Mouse (Mus musculus) liver, adult 2 months (tissue): ENCODE data around the gene Pgf. TPM values are rescaled to one million over a fixed set of nuclear protein-coding genes. Genes with fewer than 3 reads are reported as not detected.

ENCODE experiments used
- DNase-seq: peaks from one replicate; pipeline ENCODE4 v3.0.0-alpha.2; 2011; ENCODE audit warnings: low read depth, low spot score; ENCODE audit errors: extremely low read depth
- H3K27ac ChIP-seq: fragments of 200-500 bp; replicated peaks from 2 replicates; pipeline ENCODE4 v1.5.1; 2012; ENCODE audit warnings: low read depth, mild to moderate bottlenecking, control low read depth, inconsistent platforms, low read length; ENCODE audit not compliant: insufficient read depth
- H3K27me3 ChIP-seq: fragments of 200-500 bp; 2 replicates; pipeline ENCODE4 v1.6.1; 2012; ENCODE audit warnings: mild to moderate bottlenecking, moderate library complexity, low read length, inconsistent platforms; ENCODE audit not compliant: control insufficient read depth, insufficient read depth
- H3K36me3 ChIP-seq: fragments of 200-500 bp; 2 replicates; pipeline ENCODE4 v1.6.1; 2012; ENCODE audit warnings: low read length, inconsistent platforms; ENCODE audit not compliant: control insufficient read depth, insufficient read depth
- H3K4me1 ChIP-seq: fragments of 200-500 bp; 2 replicates; pipeline ENCODE4 v1.6.1; 2011; ENCODE audit warnings: low read length; ENCODE audit not compliant: control insufficient read depth, insufficient read depth
- H3K4me3 ChIP-seq: fragments of 200-500 bp; 2 replicates; pipeline ENCODE4 v1.5.1; 2011; ENCODE audit warnings: low read depth, mild to moderate bottlenecking, control low read depth, low read length, moderate library complexity; ENCODE audit not compliant: insufficient read depth
- H3K79me2 ChIP-seq: fragments of 200-500 bp; 2 replicates; pipeline ENCODE4 v1.6.1; 2012; ENCODE audit warnings: inconsistent platforms, mild to moderate bottlenecking, low read length, moderate library complexity; ENCODE audit not compliant: control insufficient read depth, insufficient read depth
- H3K9ac ChIP-seq: fragments of 200-500 bp; 2 replicates; pipeline ENCODE4 v1.6.1; 2012; ENCODE audit warnings: low read depth, mild to moderate bottlenecking, control low read depth, inconsistent platforms, low read length
- CTCF ChIP-seq: fragments of 200-500 bp; IDR thresholded peaks from 2 replicates; pipeline ENCODE4 v1.5.1; 2011; ENCODE audit warnings: low read depth, low read length, control low read depth
- POLR2A ChIP-seq: fragments of 200-500 bp; IDR thresholded peaks from 2 replicates; pipeline ENCODE4 v1.6.1; 2011; ENCODE audit warnings: low read length, control low read depth; ENCODE audit not compliant: insufficient read depth; ENCODE audit errors: extremely low read depth
- WGBS: fragments of 180-500 bp; shearing (Covaris S2); methylation state at CpG from one replicate; pipeline ENCODE4 v1.1.7; 2018; 5-methylcytosine and 5-hydroxymethylcytosine counted together
- polyA plus RNA-seq: library from polyadenylated mRNA; depleted of rRNA; stranded (reverse); fragments of >200 nt; gene quantifications from 2 replicates; pipeline ENCODE4 v1.2.3, GENCODE M21; 2012; rRNA removed
- total RNA-seq: library from RNA; depleted of rRNA; stranded (reverse); fragments of >200 nt; gene quantifications from 2 replicates; pipeline ENCODE4 v1.2.3, GENCODE M21; 2014; rRNA removed

The Pgf gene
- total and polyA plus RNA-seq, 2 experiments = not detected

DNA sequence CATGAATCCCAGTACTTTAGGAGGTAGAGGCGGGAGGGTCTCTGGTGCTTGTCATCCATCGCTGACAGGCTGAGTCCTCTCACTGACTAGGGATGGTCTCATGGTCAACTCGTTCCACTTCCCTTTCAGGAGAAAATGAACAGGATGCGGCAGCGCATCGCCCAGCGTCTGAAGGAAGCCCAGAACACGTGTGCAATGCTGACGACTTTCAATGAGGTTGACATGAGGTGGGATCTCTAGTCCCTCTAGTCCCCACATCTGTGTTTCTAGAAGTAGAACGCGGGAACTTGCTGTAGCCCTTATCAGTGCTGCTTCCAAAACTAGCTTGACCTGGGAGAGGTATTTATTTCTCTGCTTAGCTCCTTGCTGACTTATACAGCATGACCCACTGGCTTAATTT lies 53.9 kb downstream of the Pgf start:
- TF ChIP-seq CTCF (no peak), POLR2A (no peak)
- Histone ChIP-seq H3K4me1 (no peaks in the 10 kb centered on the region), H3K36me3 (peaks cover 74% of the 10 kb centered on the region), H3K9ac (no peak overlapping the region), H3K4me3 (no peak overlapping the region), H3K27ac (no peak overlapping the region), H3K27me3 (no peaks in the 10 kb centered on the region), H3K79me2 (no peaks in the 10 kb centered on the region)
- 83% methylated on average over 11 of the region's 11 CpGs for WGBS
- DNase-seq = no peak

DNA sequence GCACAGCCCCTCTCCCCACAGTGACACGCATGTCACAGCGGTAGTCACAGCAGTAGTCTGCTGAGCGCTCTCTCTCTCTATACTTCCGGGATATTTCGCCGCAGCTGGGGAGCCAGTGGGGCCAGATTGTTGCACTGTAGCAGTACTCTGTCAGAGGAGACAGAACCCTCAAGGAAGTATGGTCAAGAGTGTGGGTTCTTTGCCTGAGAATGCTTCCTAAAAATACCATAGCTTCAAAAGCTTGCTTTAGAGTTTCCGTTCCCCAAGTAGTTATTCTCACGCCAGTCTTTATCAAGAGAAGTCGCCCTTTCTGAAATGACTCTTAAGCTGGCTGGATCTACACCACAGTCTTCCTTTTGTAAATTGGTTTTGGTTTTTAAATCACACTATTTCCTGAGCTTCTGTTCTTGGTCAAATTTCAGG lies 54.5 kb downstream of the Pgf start:
- 0 out of 2 replicates have a peak, but pooled peaks cover 2% of the 10 kb centered on the region for H3K79me2 ChIP-seq
- WGBS = 84% methylated on average over 9 of the region's 9 CpGs
- H3K27ac ChIP-seq = no peak overlapping the region
- no peak overlapping the region for H3K4me3 ChIP-seq
- peaks cover 74% of the 10 kb centered on the region for H3K36me3 ChIP-seq
- DNase-seq = no peak
- no peaks in the 10 kb centered on the region for H3K27me3 ChIP-seq
- no peaks in the 10 kb centered on the region for H3K4me1 ChIP-seq
- H3K9ac ChIP-seq = no peak overlapping the region
- TF ChIP-seq CTCF = no peak
- no peak for TF ChIP-seq POLR2A

DNA sequence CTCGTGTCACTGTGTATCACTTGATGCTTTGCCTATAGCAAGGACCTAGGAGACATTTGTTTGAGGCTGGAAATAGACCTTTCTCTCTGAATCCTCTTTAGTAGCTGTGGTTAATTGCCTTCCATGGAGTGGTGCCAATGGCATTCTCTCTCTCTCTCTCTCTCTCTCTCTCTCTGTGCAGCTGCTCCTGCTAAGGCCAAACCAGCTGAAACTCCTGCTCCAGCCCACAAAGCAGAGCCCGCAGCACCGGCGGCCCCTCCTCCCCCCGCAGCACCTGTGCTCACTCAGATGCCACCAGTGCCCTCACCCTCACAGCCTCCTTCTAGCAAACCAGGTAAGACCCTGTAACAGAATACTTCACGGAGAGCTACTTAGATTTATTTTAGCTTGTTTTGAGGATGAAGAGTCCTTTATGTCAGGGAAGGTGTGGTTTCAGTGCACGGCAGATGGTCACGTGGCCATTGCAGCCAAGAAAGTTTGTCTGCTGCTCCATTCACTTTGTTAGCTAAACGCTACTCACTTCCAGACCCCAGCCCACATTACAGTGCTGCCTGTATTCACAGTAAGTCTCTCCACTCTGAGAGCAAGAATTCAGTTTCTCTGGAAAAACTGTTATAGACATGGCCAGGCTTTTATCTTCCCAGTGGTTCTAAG lies 55.7 kb downstream of the Pgf start:
- no peak overlapping the region for H3K27ac ChIP-seq
- 0 out of 2 replicates have a peak, but pooled peaks cover 5% of the 10 kb centered on the region for H3K79me2 ChIP-seq
- H3K4me1 ChIP-seq = no peaks in the 10 kb centered on the region
- no peaks in the 10 kb centered on the region for H3K27me3 ChIP-seq
- no peak for DNase-seq
- H3K9ac ChIP-seq = no peak overlapping the region
- TF ChIP-seq POLR2A (no peak), CTCF (no peak)
- WGBS = 94% methylated on average over 9 of the region's 9 CpGs
- H3K36me3 ChIP-seq = peaks cover 72% of the 10 kb centered on the region
- no peak overlapping the region for H3K4me3 ChIP-seq

Other genes starting within 250 kb of the Pgf start
- gene Fcf1, start 206.9 kb downstream of the Pgf start, total RNA-seq = 47.5 and 59.7 TPM in 2 replicates
- 21.7 and 23.2 TPM in 2 replicates for gene Fcf1, start 206.9 kb downstream of the Pgf start, polyA plus RNA-seq
- gene Arel1, start 206.9 kb downstream of the Pgf start, total RNA-seq = 22.2 and 22.4 TPM in 2 replicates
- gene Arel1, start 206.9 kb downstream of the Pgf start, polyA plus RNA-seq = 17.6 and 21.0 TPM in 2 replicates
- 16.9 TPM in 2 replicates for gene Ylpm1, start 181.5 kb downstream of the Pgf start, total RNA-seq
- gene Ylpm1, start 181.5 kb downstream of the Pgf start, polyA plus RNA-seq = 4.7 and 5.2 TPM in 2 replicates
- gene Prox2, start 67.0 kb downstream of the Pgf start, total RNA-seq = 1.8 and 1.9 TPM in 2 replicates
- gene Prox2, start 67.0 kb downstream of the Pgf start, polyA plus RNA-seq = 1.3 and 1.5 TPM in 2 replicates
- 149 and 150 TPM in 2 replicates for gene Dlst, start 67.0 kb downstream of the Pgf start, total RNA-seq
- gene Dlst, start 67.0 kb downstream of the Pgf start, polyA plus RNA-seq = 111 and 112 TPM in 2 replicates
- gene Rps6kl1, start 26.5 kb downstream of the Pgf start, total RNA-seq = 0.28 and 0.34 TPM in 2 replicates
- 0.39 and 0.48 TPM in 2 replicates for gene Rps6kl1, start 26.5 kb downstream of the Pgf start, polyA plus RNA-seq
- gene Eif2b2, start 41.7 kb upstream of the Pgf start, total RNA-seq = 17.9 and 23.1 TPM in 2 replicates
- gene Eif2b2, start 41.7 kb upstream of the Pgf start, polyA plus RNA-seq = 37.0 and 54.8 TPM in 2 replicates
- 6.5 TPM in 2 replicates for gene Mlh3, start 92.8 kb upstream of the Pgf start, total RNA-seq
- 2.8 and 3.3 TPM in 2 replicates for gene Mlh3, start 92.8 kb upstream of the Pgf start, polyA plus RNA-seq
- 11.5 and 20.0 TPM in 2 replicates for gene Acyp1, start 110.6 kb upstream of the Pgf start, total RNA-seq
- gene Acyp1, start 110.6 kb upstream of the Pgf start, polyA plus RNA-seq = 8.9 and 9.4 TPM in 2 replicates
- gene Zc2hc1c, start 110.8 kb upstream of the Pgf start, total RNA-seq = 0.87 and 0.92 TPM in 2 replicates
- 0.48 and 0.57 TPM in 2 replicates for gene Zc2hc1c, start 110.8 kb upstream of the Pgf start, polyA plus RNA-seq
- gene Nek9, start 161.6 kb upstream of the Pgf start, total RNA-seq = 17.0 and 19.1 TPM in 2 replicates
- 13.7 and 14.0 TPM in 2 replicates for gene Nek9, start 161.6 kb upstream of the Pgf start, polyA plus RNA-seq
- gene Tmed10, start 197.1 kb upstream of the Pgf start, total RNA-seq = 44.3 and 57.3 TPM in 2 replicates
- 151 and 152 TPM in 2 replicates for gene Tmed10, start 197.1 kb upstream of the Pgf start, polyA plus RNA-seq